Mouse (Mus musculus) right cerebral cortex, adult 18-20 months (tissue): ENCODE data around the gene Cntn4.

Experiments
- DNase-seq: peaks from one replicate; pipeline ENCODE4 v3.0.0; 2022; ENCODE audit warnings: mixed read lengths

Gene Cntn4

DNA sequence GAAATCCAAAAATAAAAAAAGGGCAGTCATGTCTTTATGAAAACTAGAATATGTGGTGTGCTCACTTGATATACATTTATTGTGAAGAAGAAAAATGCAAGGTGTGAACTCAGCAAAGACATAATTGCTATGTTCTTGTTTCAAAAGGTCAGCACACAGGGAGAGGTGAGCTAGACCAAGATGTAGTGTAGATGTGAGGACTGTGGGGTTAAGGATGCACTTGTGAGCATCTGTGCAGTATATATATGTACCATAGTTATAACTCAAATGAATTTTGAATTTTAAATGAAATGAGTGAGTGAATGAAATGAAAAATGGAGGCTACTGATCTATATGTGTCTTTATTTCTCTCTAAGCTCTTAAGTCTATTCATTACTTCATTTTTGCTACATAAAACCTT is 401.2 kb downstream of the Cntn4 start:
- DNase-seq = no peak

DNA sequence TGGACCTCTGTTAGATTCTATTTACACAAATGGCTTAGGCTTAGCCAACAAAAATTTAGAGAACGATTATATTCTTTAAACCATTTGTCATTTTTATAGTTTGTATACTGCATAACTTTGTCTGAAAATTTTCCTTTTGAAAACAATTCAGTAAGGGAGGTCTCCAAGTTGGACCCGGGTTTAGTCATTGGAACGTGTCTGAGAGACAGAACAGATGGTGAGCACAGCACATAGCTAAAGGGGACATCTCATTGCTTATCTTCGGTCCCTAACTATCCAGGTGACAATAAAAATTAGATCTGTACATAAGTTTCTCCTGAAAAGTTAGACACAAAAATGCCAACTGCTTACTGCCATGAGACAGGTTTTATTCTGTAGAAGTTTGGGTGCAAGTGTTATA is 420.4 kb downstream of the Cntn4 start:
- no peak for DNase-seq

DNA sequence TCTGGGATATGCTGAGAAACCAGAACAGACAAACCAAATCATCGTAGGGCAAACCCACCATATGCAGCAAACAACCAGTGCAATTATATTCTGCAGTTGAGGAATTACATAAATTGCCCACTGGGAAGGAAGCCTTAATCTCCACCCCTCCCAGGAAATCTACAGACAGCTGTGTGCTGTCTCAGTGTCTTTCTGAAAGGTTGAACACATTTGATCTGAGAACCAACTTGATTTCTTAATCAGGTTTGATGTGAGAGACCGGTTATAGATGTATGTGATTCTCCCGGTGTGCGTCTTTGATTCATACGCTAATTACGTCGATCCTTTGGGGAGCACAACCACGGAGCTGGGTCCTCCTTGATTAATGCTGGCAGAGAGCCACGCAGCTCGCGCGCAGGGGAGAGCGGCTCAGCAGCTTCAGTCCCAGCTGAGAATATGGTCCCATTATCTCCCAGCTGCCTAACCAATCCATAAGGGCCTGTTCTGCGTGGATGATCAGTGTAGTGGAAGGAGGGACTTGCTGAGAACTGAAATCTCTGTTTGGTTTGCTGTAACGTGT is 441.1 kb downstream of the Cntn4 start:
- peak; percentile 73 for DNase-seq

DNA sequence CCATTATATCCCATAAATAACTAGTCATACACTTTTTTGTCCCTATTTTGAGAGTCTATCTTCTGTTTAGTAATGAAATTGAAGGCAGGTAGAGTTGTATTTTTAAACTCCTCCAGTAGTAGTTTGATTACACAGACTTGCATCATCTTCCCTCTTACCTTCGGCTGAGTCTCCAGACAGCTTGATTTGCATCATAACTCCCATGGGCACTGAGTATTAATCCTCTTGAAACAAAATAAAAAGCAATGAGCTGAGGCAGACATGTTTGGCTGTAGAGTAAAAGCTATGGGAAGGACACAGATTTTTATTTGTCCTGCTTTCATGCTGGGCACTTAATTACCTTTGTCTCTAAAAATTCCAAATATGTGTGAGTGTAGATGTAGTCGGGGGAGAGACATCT is 476.1 kb downstream of the Cntn4 start:
- DNase-seq = no peak

DNA sequence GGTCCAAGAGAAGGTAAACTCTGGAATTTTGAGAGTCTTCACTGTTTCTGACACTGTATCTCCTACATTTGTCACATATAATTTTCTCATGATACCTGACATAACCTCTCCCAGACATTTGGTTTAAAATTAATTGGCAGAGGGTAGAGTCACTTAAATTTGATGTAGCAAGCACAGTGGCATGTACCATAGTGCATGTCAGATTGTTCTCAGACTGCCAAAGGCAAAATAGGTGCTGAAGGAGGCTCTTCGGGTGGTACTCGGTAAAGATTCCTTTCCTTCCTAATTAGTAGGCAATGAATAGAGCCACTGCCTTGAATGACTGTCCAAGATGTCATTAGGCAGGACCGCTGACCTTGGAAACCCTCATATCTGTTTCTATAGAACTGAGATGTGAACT is 477.9 kb downstream of the Cntn4 start:
- DNase-seq = no peak

DNA sequence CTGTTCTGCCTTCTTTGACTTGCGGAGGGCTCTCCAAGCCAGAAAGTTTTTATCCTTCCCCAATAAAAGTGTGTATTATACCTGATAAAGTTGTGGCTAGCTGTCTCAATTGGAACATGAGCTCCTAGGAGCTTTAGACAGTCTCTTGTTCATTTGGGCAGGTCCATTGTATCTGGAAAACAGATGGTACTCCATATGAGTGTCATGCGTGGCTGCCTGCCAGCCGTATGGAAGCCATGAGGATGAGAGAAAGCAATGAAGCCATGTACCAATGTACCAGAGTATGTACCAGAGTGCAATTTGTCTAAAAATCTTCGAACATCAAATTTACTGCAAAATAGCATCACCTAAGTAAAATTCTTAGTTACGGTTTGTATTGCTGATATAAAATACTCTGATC is 500.1 kb downstream of the Cntn4 start:
- peak; percentile 39 for DNase-seq

DNA sequence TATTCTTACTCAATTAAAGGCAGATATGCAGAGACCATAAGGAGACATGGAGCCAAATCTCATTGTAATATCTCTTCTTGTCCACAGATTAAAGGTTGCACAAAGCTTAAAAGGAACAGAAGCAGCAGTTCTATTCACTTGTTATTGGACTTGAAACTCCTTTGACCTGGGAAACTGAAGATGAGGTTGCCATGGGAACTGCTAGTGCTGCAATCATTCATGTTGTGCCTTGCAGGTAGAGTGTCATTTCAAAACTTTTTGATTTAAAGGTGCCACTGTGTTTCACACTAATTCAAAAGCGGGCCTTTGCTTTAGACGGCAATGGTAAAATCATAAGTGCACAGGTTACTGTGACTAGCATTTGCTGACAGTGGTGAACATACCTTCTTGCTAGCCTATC is 504.1 kb downstream of the Cntn4 start:
- DNase-seq = no peak

DNA sequence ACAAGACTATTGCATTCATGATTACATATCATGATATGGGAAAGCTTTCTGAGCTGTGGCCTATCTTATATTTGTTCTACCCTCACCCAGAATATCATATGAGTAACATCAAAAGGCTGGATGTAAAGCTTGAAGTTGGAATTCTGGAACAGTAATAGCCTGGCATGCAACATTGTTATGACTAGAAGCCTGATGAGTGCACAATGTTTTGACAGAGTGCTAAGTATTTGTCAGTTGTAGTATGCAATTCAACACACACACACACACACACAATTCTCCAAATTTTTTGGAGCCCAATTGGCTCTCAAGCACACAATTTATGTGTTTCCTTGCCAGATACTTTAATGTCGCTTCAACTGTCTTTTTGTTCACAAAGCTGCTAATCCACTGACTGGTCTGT is 523.5 kb downstream of the Cntn4 start:
- no peak for DNase-seq

DNA sequence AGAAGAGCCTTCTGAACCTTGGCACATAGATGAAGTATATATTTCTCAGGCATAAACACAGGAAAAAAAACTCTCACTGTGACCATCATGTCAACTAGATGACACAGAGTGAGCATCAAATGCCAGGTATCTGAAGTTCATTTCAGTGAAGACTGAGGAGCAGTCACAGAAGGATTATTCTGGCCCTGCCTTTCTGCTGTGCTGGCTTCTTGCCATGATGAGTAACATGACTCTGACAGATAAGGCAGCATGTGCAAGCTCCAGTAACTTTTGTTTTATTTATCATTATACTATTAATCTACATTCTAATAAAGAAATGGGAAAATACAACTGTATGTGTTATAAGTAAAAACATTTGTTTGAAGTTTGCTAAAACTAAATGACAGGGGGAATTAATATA is 529.9 kb downstream of the Cntn4 start:
- DNase-seq = no peak

DNA sequence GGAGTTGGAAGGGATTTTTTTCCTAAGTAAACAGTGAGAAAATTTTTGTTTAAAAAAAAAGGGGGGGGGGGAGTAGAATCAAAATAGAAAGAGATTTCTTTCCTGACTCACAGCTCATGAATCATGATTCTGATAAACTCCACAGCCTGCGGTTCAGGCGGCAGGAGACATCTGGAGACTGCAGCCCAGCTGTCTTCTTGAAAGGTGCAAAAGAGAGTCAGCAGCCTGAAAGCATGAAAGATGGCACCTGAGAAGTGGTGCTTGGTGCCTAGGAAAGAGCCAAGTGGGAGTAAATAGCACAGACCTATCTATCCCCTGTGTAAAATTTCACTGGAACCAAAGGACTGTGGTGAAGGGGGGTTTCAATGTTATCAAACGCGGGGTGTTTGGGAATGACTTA is 535.6 kb downstream of the Cntn4 start:
- peak; percentile 61 for DNase-seq

DNA sequence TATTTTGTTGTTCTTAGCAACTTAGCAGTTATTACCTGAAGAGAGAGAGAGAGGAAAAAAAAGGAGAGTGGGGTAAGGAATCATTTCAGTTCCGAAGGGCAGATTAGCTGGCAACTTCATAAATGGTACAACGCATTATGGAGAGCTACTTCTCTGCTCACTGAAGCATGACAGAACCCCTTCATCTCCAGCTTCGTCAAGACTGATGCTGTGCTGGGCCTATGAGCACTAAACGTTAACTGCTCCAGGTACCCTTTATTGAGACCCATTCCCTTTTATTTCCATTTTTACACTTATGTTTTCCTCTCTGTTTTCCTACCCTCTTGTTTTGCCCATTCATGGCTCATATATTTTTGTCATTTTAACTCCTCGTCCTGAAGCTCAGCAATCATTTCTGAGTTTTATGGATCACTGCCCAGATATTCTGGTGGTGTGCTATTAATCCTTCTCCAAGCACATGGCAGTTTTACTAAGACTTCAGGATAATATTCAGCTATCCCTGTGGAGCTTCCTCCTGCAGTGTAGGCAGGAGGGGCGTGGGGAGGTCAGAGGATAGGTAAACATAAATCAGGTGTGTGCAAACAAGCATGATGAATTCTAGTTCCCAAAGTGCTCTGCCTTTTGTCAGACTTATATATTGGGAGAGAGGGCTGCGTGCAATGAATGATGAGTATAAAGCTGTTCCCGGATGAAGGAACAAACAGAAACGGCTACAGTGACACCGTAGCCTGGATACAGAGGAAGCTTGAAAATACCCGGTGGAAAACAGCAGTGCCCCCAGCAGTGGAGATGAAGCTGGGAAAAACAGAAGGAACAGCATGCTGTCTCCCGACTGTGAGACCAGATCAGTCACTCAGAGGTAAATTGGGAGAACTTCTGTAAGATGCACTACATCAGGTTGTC is 559.8 kb downstream of the Cntn4 start:
- DNase-seq = no peak

DNA sequence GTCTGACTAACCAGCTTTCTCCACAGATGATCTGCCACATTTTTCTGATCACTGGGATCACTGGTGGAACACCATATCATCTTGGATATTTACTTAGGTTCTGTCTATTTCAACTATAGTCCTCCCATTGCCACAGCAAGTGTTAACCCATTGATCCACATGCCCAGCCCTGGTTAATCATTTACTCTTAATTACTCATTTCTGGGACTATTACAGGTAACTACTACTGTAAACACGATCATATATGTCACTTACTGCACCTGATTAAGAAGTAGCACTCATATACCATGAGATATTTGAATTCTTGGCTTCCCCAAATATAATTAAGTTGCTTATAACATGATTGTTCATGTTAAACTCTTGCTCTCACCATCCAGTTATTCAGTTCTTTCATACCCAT is 564.1 kb downstream of the Cntn4 start:
- no peak for DNase-seq

DNA sequence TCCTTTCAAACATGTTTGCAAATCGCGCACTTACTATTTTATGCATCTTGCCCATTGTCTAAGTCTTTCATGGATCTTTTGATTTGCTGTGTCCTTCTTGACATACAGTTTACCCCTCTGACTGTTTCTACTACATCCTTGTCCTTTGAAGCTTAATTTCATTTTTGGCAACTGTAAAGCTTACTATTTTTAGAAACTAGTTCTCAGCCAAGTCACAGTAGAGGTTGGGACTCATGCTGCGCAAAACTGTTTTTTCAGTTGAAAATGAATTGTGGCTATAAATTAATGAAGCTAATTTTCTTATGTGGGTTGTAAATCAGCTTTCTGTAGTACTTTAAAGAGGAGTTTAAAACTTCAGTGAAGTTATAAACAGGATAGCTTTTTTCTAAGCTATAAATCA is 585.9 kb downstream of the Cntn4 start:
- no peak for DNase-seq

DNA sequence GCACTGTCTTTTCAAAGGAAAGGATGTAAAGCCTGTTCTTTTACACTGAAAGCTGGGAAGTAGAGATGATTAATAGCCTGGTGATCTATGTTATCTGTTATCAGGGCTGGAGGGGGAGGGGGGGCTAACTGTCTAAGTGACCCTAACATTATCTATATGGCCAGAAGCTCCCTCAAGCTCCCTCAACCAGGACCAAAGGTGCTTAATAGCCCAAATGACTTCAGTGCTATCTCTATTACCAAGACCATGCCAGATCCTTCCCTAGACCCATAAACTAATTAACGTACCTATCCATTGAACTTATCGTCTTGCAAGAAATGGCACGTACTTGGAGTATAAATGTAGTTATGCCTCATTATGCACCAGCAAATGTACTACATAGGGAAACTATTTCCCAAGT is 588.0 kb downstream of the Cntn4 start:
- no peak for DNase-seq

DNA sequence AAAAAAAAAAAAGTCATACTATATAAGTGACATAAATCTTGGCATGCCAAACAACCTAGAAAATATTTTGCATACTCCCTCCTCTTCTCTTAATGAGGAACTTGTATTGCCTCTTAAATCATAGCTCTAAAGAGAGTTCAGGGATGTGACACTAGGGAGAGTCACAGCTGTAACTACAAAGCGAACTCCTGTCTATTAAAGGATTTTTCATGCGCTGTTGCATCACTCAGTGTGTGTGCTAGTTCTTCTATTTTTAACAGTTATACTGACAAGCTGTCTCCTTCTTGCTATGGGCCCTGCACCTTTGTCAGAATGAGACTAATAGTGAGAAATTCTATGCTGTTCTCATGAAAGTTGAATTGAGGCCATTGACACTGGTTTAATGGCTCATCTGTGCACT is 588.8 kb downstream of the Cntn4 start:
- DNase-seq = no peak

DNA sequence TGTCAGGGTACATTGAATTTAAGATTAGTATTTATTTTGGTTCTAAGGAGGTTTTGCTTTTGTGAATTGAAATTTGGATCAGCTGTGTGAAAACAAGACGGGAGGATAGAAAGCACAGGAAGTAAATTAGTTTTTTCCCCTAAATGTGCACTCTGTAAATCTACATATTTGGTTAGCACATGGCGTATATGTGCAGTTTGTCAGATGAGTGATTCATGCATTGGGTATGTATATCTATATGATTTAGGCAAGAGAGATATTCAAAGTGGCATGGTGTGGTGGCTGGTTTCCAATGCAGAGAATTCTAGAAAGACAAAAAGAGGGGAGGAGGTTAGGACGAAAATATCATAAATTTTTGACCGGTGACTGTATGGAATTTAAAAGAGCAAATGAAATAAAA is 591.3 kb downstream of the Cntn4 start:
- DNase-seq = no peak

DNA sequence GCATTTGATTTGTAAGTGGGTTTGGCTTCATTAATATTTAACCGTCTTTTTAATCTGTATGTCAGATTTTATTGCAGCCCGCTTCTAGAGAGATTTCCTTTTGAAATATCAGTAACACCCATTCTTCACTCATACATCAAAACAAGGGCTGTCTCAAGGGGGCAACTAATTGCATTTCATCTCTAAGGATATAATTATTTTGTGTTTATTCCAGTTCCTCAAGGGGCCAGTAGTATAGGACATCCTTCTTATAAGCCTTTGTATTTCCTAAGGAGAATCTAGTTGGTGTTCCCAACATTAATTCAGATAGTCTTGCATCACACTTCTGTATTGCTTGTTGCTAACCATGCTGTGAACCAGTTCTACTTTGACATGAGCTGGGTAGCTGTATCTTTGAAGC is 599.7 kb downstream of the Cntn4 start:
- no peak for DNase-seq

DNA sequence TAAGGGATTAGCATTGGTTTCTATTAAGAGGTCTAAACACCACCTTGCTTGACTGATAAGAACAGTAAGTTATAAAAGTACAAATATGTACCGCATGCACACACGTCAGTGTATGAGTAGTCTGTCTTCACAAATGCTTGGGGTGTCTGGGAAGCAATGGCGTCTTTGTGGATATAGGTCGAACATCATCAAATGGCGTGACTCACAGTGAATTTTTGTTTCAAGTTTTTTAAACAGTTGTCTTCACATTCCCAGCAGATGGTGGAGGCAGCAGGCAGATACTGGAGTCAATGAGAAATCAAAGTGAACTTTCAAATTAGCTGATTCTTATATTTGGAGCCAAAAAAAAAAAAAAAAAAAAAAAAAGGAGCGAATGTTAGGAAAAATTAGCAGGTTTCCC is 604.2 kb downstream of the Cntn4 start:
- DNase-seq = peak; percentile 43

DNA sequence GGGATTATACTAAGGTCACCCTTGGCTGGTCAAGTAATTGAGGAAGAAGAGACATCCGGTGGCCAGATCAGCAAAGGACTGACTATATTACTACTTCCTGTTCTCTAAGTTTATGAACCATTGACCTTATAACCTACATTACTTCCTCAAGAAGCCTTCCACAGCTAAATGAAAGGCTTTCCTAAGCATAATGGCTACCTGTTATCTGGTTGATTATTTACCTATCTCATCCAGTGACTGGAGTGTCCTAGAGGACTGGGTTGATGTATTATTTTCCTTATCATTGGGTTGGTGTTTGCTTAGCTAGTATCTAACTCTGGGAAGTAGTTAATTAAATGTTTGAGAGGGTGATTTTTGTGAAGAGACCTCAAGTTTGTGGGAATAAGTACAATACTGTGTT is 606.4 kb downstream of the Cntn4 start:
- DNase-seq = no peak

DNA sequence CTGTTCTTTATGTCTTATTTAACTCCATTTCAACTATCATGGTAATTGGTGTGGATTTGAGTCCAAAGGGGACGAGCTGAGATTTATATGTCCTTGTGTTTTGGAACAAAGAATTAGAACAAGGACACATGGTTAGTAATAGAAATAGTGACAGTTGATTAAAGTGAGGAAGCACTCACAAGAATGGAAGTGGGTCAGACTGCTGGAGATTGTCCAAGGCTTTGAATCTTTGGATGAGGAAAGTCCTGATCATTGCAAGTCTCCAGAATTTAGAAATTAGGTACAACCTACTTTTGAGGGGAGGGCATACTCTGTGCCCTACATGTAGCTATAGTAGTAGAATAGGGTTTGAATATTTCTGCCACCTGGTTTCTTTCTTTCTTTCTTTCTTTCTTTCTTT is 622.0 kb downstream of the Cntn4 start:
- no peak for DNase-seq

DNA sequence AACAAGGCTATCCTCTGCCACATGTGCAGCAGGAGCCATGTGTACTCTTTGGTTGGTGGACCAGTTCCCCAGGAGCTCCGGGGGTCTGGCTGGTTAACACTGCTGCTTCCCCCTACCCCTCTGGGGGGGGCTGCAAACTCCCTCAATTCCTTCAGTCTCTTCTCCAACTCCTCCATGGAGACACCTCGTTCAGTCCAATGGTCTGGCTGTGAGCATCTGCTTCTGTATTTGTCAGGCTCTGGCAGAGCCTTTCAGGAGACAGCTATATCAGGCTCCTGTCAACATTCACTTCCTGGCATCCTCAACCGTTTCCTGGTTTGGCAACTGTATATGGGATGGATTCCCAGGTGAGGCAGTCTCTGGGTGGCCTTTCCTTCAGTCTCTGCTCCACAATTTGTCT is 622.7 kb downstream of the Cntn4 start:
- no peak for DNase-seq

DNA sequence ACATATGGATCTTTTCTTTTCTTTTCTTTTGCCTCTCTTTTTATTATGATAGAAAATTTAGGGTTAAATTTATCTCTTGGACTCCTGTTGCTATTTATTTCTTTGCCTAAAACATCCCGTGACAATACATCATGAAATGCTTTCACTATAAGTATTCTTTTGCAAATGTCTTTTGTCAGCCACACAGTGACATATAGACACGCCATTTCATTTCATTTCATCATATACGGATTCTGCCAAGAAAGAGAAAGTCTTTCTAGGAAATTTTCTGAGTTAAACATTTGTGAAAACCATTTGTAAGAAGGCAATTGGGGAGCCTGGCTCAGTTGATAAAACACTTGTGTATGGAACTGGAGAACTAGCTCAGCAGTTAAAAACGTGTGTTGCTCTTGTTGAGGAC is 625.0 kb downstream of the Cntn4 start:
- DNase-seq = no peak

DNA sequence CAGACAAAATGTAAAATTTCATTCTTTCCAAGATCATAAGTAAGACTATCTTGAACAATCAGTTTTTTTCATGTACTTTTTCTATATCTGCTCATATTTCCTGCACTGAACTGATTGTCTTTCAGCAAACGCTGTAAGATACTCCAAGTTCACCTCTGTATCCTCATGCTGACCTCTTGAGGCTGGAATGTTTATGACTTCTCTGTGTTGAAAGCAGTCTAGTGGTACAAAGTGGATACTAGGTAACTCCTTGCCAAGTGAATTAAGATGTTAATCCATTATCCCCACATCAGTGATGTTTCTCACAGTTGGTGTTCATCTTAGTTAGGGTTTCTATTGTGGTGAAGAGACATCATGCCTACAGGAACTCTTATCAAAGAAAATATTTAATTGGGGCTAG is 651.5 kb downstream of the Cntn4 start:
- no peak for DNase-seq

DNA sequence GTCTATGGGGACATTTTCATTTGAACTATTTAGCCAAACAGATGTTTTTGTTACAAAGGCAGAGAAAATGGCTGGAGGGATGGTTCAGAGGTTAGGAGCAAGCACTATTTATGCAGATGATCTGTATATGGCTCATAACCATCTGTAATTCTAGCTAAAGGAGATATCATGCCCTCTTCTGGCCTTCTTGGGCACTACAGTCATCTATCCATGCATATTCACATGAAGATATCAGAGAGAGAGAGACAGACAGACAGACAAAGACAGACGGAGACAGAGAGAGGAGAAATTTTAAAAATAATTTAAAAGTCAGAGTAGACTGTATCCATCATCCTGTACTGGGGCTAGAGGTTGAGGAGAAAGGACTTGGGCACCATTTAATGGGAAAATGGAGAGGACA is 652.2 kb downstream of the Cntn4 start:
- DNase-seq = no peak

DNA sequence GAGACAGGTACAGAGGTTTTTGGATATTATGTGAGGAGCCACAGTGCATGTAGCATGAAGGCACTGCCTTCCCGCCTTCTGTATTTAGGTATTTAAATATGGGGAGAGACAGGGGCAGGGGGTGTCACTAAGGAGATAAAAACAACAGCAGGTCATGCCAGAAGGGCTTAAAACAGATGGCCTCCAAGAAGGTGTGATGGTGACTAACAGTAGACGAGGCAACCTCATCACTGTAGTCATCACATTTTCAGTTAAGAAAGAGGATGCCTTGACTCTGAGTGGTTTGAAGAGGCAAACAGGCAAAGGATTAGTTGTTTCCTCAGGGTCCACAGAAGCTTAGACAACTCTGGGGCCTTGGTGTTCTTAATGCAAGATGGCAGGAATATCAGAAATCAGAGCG is 655.0 kb downstream of the Cntn4 start:
- DNase-seq = peak; percentile 29
